Mouse (Mus musculus) lung, postnatal 0 days (tissue): ENCODE data around the gene Copb2. TPM values are rescaled to one million over a fixed set of nuclear protein-coding genes. Genes with fewer than 3 reads are reported as not detected.

Source experiments
- ATAC-seq: fragments of 200-750 bp; cut with Nextera tagmentation; 2 replicates; pipeline ENCODE4 v1.8.0; 2017; ENCODE audit warnings: moderate library complexity
- DNase-seq: peaks from one replicate; pipeline ENCODE4 v3.0.0-alpha.2; 2016; ENCODE audit warnings: low spot score
- H3K27ac ChIP-seq: fragments of 300-500 bp; sonication (generic); 2 replicates; pipeline ENCODE4 v1.5.1; 2014; ENCODE audit warnings: antibody characterized with exemption, mild to moderate bottlenecking, low read length, mixed read lengths
- H3K27me3 ChIP-seq: fragments of 300-500 bp; sonication (generic); replicated peaks from 2 replicates; pipeline ENCODE4 v1.6.1; 2014; ENCODE audit warnings: low read length, mixed read lengths; ENCODE audit not compliant: insufficient read depth
- H3K36me3 ChIP-seq: fragments of 300-500 bp; sonication (generic); 2 replicates; pipeline ENCODE4 v1.6.1; 2014; ENCODE audit warnings: low read length, mixed read lengths; ENCODE audit not compliant: insufficient read depth
- H3K4me1 ChIP-seq: fragments of 300-500 bp; sonication (generic); 2 replicates; pipeline ENCODE4 v1.6.1; 2014; ENCODE audit warnings: antibody characterized with exemption, low read depth, low read length, mixed read lengths; ENCODE audit not compliant: insufficient read depth
- H3K4me2 ChIP-seq: fragments of 300-500 bp; sonication (generic); replicated peaks from 2 replicates; pipeline ENCODE4 v1.6.1; 2014; ENCODE audit warnings: low read depth, mild to moderate bottlenecking, low read length, moderate library complexity, mixed read lengths
- H3K4me3 ChIP-seq: fragments of 300-500 bp; sonication (generic); 2 replicates; pipeline ENCODE4 v1.5.1; 2014; ENCODE audit warnings: low read depth, low read length
- H3K9ac ChIP-seq: fragments of 300-500 bp; sonication (generic); replicated peaks from 2 replicates; pipeline ENCODE4 v1.6.1; 2014; ENCODE audit warnings: low read depth, mild to moderate bottlenecking
- H3K9me3 ChIP-seq: fragments of 300-500 bp; sonication (generic); 2 replicates; pipeline ENCODE4 v1.6.1; 2016; ENCODE audit warnings: low read length, mixed read lengths
- CTCF ChIP-seq: IDR thresholded peaks from 2 replicates; pipeline ENCODE4 v1.5.1; 2016; ENCODE audit warnings: antibody characterized with exemption, mild to moderate bottlenecking
- EP300 ChIP-seq: IDR thresholded peaks from 2 replicates; pipeline ENCODE4 v1.6.1; 2016; ENCODE audit warnings: antibody characterized with exemption, mild to moderate bottlenecking, control low read depth
- WGBS: fragments of 180-500 bp; shearing (Covaris S2); extraction: QIAGEN DNeasy Blood & Tissue Kit; methylation state at CpG from one replicate; pipeline ENCODE4 v1.1.7; 2014; 5-methylcytosine and 5-hydroxymethylcytosine counted together
- polyA plus RNA-seq: library from polyadenylated mRNA; unstranded; fragments of >200 nt; fragmentation: Nextera tagmentation; extraction: Ambion mirVana; gene quantifications from 2 replicates; pipeline ENCODE4 v1.2.1, GENCODE M21; 2015

Copb2 gene
- polyA plus RNA-seq, 1 experiment from 2014 or later: 87.5 TPM

DNA sequence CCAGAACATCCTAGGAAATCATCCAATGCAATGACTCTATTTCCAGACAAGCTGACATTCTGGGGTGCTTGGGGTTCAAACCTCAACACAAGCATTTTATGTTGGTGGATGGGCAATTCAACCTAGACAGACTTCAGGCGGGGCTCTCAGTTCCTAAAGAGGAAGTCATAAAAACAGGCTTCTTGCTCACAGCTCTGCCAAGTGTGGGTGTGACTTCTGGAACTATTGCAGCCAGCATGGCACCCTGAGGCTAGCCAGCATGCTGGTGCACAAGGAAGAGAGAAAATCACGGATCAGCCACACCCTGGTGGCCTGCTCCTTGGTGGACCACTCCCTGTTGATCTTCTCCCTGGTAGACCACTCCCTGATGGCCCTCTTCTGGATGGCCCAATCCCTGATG, 32.5 kb upstream of the Copb2 start:
- WGBS: 50% methylated on average over 2 of the region's 2 CpGs
- Histone ChIP-seq H3K27me3 (no peaks in the 10 kb centered on the region), H3K9ac (no peak overlapping the region), H3K4me1 (no peaks in the 10 kb centered on the region), H3K36me3 (no peaks in the 10 kb centered on the region), H3K9me3 (no peaks in the 10 kb centered on the region), H3K27ac (no peak overlapping the region), H3K4me3 (no peak overlapping the region), H3K4me2 (no peak overlapping the region)
- no peak for ATAC-seq
- no peak for TF ChIP-seq CTCF
- no peak for TF ChIP-seq EP300
- DNase-seq: no peak

DNA sequence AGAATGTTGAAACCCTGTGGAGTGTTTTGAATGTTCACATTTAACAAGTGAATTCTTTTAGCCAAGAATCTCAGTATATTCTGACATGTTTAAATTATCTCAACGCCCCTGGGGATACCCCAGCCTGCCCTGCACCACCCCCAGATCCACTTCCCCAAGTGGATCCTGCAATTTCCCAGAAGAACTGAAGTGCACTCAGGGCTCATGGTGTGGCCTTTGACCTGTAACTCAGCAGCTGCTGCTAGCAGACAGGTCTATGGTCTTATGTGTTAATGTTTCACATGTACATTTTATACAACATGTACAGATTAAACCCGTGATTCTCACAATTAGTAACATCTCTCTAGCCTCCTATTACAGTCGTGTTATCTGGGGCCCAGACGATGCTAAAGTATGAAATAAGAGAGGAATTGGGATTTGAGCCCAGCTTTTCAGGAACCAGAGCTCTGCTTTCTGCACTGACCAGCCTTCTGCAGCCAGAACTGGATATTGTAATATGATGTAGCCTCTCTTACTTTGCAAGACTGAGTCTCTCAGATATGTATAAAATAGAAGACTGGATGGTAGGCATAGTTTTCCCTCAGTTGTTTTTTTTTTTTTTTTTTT, 28.7 kb upstream of the Copb2 start:
- H3K27ac ChIP-seq: no peak overlapping the region
- WGBS: 30% methylated on average over 4 of the region's 4 CpGs
- H3K36me3 ChIP-seq: no peaks in the 10 kb centered on the region
- ATAC-seq (no peak), DNase-seq (no peak)
- H3K4me1 ChIP-seq: no peaks in the 10 kb centered on the region
- no peak overlapping the region for H3K4me3 ChIP-seq
- no peak overlapping the region for H3K9ac ChIP-seq
- H3K9me3 ChIP-seq: no peaks in the 10 kb centered on the region
- no peak for TF ChIP-seq EP300
- TF ChIP-seq CTCF: no peak
- no peaks in the 10 kb centered on the region for H3K27me3 ChIP-seq
- no peak overlapping the region for H3K4me2 ChIP-seq

DNA sequence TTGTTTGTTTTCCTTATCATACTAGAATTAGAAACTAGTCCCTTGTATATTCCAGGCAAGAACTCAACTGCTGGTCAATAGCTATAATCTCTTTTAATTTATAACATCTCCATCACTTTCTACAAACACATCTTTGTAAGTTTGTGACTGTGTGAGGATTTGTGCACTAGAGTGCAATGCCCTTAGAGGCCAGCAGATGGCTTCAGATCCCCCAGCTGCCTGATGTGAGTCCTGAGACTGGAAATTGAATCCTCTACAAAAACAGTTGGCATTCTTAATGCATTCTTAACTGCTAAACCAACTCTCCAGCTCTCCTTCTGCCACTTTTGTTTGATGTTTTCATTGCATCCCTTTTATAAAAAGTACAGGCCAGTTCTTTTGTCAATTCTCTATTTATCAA, 27.8 kb upstream of the Copb2 start:
- Histone ChIP-seq H3K4me3 (no peak overlapping the region), H3K9me3 (no peaks in the 10 kb centered on the region), H3K27ac (no peak overlapping the region), H3K36me3 (no peaks in the 10 kb centered on the region), H3K4me2 (no peak overlapping the region), H3K27me3 (no peaks in the 10 kb centered on the region), H3K4me1 (no peaks in the 10 kb centered on the region), H3K9ac (no peak overlapping the region)
- TF ChIP-seq CTCF: peak; percentile 50
- no peak for TF ChIP-seq EP300
- DNase-seq: no peak
- ATAC-seq: no peak

DNA sequence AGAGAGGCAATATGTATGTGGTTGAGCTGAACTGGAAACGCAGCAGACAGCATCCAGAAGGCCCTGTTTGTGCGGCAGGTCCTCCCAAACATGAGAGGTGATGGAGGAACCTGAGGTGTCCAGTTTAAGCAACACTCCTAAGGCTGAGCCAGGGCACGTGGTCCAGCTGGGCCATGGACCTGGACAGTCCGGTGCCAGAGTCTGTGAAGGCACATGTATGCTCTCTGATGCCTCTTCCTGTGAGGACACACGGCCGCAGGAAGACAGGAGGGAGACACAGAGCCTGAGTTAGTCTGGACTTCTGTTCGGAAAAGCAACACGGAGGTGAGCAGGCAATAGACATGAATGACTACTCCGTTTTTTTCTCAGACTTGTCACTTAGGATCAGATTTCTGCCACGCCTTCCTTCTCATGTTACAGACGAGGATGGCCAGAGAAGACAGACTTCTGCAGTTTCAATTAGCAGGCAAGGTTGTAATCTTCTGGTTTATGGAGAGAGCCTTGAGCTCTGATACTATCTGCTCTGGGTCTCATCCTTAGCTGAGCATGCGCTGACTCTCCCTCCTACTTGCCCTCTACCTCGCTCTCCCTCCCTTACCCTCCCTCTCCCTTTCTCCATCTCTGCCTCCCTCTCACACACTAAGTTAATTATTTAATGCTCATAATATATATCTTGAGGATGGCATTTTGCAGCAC, 25.4 kb upstream of the Copb2 start:
- H3K36me3 ChIP-seq: no peaks in the 10 kb centered on the region
- no peak overlapping the region for H3K27ac ChIP-seq
- H3K4me1 ChIP-seq: no peaks in the 10 kb centered on the region
- ATAC-seq (no peak), DNase-seq (peak; percentile 11)
- H3K4me2 ChIP-seq: no peak overlapping the region; the same call in 1 of the 2 replicates
- no peak overlapping the region for H3K9ac ChIP-seq
- H3K4me3 ChIP-seq: no peak overlapping the region
- TF ChIP-seq EP300 (no peak), CTCF (no peak)
- H3K9me3 ChIP-seq: no peaks in the 10 kb centered on the region
- 34% methylated on average over 13 of the region's 13 CpGs for WGBS
- H3K27me3 ChIP-seq: no peaks in the 10 kb centered on the region

DNA sequence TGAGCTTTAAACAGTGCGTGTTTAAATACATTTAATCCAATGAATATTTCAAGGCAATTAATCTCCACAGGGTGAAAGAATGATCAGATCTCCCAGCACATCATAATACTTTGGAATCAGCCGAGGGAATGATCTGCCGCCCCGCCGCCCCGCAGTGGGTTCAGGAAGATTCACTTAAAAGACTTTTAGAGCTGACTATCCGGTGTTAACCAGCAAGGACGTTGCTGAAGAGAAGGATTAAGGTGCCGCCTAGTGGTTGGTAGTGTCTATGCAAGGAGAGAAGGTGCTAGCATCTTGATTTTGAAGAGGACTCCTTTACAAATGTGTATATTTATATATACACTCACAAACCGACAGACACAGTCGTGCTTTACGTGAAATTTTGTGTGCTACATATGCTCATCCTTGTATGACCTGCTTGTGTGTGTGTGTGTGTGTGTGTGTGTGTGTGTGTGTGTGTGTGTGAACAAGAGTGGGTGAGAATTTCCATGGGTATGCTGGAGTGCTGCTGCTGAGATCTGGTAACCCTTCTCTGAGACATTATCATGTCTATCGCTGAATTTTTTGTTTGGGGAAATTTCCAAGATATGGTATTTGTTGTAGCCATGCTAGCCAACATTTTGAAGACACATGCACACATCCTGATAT, 24.7 kb upstream of the Copb2 start:
- DNase-seq: peak; percentile 89
- Histone ChIP-seq H3K27me3 (no peaks in the 10 kb centered on the region), H3K4me1 (no peaks in the 10 kb centered on the region), H3K36me3 (no peaks in the 10 kb centered on the region), H3K27ac (no peak overlapping the region), H3K9ac (no peak overlapping the region), H3K9me3 (no peaks in the 10 kb centered on the region), H3K4me3 (no peak overlapping the region), H3K4me2 (no peak overlapping the region; the same call in 1 of the 2 replicates)
- no peak for TF ChIP-seq EP300
- peak; percentile 91 for TF ChIP-seq CTCF
- WGBS: 6% methylated on average over 13 of the region's 13 CpGs
- no peak; the same call in 1 of the 2 replicates for ATAC-seq

DNA sequence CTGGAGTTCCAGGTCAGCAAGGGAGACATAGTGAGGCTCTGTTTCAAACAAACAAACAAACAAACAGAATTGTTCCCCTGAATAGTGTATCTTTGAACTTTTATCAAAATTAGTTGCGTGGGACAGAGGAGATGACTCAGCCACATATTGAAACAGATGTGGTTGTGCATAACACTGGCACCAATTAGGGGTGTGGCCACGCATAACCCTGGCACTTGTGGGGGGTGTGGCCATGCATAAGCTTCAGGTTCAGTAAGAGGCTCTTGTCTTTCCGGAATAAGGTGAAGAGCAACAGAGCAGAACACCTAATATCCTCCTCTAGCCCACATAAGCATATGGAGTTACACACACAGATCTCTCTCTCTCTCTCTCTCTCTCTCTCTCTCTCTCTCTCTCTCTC, 19.5 kb upstream of the Copb2 start:
- H3K4me1 ChIP-seq: no peaks in the 10 kb centered on the region
- DNase-seq (no peak), ATAC-seq (no peak)
- no peak overlapping the region for H3K4me2 ChIP-seq
- no peaks in the 10 kb centered on the region for H3K36me3 ChIP-seq
- H3K4me3 ChIP-seq: no peak overlapping the region
- H3K9ac ChIP-seq: no peak overlapping the region
- TF ChIP-seq EP300: no peak
- TF ChIP-seq CTCF: no peak
- WGBS: 67% methylated on average over 3 of the region's 3 CpGs
- no peaks in the 10 kb centered on the region for H3K27me3 ChIP-seq
- no peaks in the 10 kb centered on the region for H3K9me3 ChIP-seq
- no peak overlapping the region for H3K27ac ChIP-seq
